Mouse (Mus musculus): ENCODE measurements around the gene Mapkapk2.

Gene Mapkapk2

DNA sequence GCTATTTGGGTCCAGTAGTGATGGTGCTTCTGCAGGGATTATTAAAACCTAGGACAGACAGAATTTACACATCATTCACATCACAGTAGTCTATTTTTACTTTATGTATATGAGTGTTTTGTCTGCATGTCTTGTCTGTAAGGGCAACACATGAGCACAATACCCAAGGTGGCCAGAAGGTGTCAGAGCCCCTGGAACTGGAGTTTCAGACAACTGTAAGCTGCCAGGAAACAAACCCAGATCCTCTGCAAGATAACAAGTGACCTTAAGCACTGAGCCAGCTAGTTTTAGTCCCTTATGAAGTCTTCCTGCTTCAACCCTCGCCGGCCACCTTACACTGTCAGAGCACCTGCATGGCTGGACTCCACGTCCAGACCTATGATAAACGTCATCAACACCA lies 17.9 kb downstream of the Mapkapk2 start:
- DNase-seq: no peak

GRCm38 (mm10) chr1:131078761-131079330 lies 18.8 kb downstream of the Mapkapk2 start:
- no peak for DNase-seq

DNA sequence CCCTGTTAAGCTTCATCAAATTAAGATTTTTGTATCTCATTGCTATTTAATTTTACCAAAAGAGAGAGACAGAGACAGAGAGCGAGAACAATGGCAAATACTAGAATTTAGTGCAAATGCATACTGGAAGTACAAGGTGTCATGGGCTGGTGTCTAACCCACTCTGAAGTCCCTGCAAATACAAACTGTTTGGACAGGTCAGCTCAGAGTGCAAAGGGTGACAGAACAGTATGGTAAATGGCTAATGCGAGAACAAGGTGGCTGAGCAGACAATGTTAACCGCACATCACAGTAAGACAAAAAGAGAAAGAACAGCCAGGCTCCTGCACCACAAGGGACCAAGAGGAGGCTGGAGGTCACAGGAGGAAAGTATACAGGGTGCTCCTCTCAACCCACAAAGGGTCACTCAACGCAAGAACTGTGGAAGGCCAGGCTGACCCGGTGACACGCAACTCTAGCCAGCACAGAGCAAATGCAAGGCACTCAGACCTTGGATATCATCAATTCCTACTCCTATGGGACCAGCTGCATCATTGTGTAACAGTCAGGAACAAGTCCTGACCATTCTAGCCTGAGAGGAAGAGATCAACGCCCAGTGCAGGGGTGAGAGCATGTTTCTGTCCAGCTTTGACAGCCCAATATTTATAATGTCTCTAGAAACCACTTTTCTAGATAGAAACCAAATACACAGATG lies 22.4 kb downstream of the Mapkapk2 start:
- DNase-seq: no peak

- no peak for DNase-seq
Observed at GRCm38 (mm10) chr1:131074524-131074938, 23.1 kb downstream of the Mapkapk2 start.

- DNase-seq: no peak
Observed at GRCm38 (mm10) chr1:131072376-131072990, 25.1 kb downstream of the Mapkapk2 start.

DNA sequence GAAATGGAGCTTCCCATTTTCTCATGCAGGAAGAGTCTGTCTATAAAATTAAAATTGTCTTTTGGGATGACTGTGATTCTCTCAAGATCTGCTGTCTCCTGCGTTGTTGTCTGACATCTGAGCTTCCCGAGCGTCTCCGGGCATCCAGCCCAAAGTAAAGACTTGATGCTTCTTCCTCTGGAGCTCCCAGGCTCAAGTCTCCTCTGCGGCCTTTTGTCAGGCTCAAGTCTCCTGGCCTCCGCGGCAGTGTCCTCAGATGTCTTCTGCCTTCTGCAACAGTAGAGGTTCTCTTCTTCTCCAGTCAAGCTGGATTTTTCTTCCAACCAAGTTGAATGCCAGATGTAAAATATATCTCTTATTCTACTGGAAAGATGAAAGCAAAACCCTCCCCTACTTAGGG lies 28.6 kb downstream of the Mapkapk2 start:
- no peak for DNase-seq

DNA sequence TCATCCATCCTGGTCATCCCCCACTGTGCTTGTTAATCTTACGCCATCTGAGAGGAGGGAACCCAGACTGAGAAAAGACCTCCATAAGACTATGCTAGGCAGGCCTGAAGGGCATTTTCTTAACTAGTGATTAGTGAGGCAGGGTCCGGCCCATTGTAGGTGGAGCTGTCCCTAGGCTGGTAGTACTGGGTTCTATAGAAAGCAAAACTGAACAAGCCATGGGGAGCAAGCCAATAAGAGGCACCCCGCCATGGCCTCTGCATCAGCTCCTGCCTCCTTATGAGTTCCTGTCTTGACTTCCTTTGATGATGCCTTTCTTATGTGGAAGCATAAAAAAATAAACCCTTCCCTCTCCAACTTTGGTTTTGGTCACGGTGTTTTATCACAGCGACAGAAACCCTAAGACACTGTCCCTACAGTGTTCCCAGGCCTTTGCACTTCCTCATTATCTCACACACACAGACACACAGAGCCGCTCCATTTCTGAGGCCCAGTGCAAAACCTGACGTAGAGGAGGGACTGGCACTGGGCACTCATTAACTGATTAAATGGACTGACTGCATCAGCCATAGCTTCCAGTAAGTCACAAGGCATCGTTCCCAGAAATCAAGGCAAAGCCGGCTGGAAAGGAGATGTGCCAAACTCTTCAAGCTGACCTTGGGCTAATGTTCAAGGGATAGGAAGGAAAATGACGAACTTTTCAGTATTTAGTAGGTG lies 29.5 kb downstream of the Mapkapk2 start:
- DNase-seq: no peak

- DNase-seq: no peak
Observed at GRCm38 (mm10) chr1:131064202-131064601, 33.4 kb downstream of the Mapkapk2 start.

DNA sequence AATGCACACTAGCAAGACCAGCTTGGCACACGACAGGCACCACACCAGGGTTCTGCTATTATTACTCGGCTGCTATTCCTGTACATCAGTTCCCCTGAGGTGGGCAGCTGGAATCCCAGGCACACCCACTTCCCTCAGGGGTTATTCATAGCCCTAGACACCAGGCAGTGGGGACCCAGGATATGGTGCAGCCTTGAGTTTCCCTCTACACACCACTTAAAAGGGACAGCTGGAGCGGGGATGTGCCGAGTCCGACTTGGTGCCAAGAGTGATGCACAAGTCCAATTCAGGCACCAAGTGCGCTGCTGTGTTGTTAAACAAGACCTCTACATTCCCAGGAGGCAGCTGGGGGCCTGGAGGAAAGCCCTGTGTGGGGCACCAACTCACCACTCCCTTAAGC lies 34.8 kb downstream of the Mapkapk2 start:
- DNase-seq: no peak

DNA sequence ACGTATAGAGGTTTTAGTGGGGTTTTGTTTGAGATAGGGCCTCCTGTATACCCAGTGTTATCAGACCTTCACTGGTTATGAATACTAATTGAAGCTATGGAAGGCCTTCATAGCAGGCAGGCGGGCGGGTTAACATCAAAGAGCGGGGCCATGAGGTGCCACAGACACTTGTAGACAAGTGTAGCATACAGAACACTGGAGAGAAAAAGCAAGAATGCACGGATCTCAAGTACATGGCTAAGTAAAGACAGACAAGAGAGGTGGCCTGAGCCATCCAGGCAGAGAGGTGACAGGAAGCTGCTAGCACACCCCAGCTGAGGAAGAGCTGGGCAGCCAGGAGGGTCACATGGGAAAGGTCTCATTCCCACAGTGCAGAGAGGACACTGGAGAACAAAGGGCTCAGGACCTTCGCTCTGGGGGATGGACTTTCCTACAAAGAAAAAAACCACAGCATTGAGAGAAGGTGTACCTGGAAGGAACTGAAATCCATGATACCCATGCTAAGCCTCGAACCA lies 35.8 kb downstream of the Mapkapk2 start:
- no peak for DNase-seq

GRCm38 (mm10) chr1:131060290-131061253 lies 37.1 kb downstream of the Mapkapk2 start:
- peak; percentile 43 for DNase-seq

DNA sequence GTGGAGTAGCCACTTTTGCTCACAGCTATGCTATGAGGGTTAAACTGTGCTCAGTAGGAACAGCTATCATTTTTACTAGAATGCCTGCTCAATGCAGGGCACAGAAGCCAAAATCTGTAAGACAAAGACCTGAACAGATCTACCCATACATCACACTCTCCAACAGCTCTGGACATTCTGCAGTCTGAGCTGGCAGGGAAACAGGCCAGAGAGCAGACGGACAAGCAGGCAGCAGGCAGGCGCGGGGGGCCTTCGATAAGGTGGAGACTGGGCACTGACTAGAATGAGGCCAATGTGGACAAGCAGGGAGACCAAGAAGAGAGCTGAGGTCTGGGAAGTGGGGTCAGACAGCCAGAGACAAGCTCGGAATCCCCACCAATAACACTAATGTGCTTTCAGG lies 37.8 kb downstream of the Mapkapk2 start:
- no peak for DNase-seq

DNA sequence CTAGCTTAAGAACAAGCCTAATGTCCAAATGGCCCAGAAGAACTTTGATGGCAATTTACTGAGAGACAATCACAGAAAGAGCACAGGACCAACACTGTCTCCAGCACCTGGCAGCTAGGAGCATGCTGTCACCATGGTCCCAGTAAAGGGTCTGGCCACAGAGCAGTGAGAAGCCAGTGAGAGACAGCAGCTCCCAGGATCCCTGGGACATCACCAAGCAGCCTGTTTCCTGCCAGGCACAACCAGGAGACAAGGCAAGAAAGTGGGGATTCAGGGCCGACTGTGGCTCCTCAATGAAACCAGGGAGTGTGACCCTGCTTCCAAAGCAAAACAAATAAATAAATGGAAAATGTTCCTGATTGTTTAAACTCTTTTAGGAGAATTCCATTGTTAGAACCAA lies 38.2 kb downstream of the Mapkapk2 start:
- DNase-seq: no peak

DNA sequence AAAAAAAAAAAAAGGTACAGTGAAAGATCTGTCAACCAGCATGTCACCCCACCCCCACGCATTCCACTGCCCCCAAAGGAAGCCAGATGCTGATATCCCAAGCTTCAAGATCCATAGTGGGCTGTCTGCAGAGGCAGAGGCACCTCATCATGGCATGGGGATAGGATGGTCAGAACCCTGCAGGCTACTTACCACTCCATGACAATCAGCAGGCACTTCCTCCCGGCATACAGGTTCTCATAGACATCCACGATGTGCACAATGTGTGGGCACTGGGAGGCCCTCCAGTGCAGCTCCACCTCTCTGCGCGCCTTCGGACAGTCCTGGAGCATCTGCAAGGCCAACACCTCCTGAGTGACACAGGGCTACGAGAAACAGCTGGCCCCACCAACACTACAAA lies 39.2 kb downstream of the Mapkapk2 start:
- DNase-seq: no peak

DNA sequence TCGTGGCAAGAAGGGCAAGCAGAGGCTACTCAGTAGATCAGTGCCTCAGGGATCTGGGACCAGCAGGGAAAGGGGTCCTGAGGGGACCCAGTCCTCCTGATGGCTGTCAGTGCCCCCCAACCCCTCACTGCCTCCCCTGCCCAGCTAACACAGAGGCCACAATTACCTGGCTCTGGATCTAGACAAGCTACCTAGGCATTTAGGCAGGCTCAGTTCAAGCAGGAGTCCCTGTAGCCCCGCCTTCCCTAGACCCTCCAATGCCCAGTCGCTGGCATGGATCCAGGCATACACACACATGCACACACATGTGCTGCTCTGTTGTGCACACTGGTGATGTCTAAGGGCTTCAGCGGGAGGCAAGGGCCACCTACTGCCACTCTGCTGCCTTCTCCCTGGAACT lies 43.4 kb downstream of the Mapkapk2 start:
- DNase-seq: no peak

GRCm38 (mm10) chr1:131053656-131054055 lies 44.0 kb downstream of the Mapkapk2 start:
- no peak for DNase-seq

DNA sequence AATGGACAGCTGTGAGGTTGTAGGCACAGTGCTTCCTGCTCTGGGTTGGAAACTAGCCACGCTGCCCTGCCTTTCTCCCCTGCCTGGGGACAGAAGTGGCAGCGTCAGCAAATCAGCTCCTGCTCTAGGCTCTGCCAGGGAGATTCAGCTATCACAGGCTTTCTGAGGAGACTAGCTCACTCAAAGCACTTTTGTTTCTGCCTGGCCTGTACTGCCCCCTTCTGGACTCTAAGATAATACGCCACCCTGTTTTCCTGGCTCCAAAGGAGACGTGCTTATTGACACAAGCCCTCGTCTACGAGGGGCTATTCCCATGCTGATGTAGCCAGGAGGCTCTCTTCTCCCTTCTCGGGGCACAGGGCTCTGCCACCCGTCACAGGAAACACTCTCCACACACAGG lies 44.4 kb downstream of the Mapkapk2 start:
- peak; percentile 48 for DNase-seq

- DNase-seq: no peak
Observed at GRCm38 (mm10) chr1:131051073-131051472, 46.6 kb downstream of the Mapkapk2 start.

DNA sequence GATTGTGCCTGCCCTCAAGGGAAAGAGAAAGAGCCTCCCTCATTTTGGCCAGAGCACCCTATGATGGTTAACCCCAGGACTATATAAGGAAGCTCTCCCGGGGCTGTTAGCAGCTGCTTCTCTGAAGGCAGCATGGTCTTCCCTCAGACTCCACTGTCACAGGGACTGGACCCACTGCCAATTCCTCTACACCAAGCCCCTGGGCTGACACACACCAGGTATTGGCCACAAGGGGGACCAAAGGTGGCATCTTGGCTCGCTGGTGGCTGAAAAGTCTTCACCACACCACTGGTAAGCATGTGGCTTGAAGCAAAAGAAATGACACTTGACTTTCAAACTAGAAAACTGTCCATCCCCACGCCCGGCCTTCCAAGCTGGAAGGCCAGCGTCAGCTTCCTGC lies 47.0 kb downstream of the Mapkapk2 start:
- DNase-seq: no peak

- DNase-seq: no peak
Observed at GRCm38 (mm10) chr1:131050011-131050410, 47.6 kb downstream of the Mapkapk2 start.

- DNase-seq: no peak
Observed at GRCm38 (mm10) chr1:131049361-131049806, 48.2 kb downstream of the Mapkapk2 start.

DNA sequence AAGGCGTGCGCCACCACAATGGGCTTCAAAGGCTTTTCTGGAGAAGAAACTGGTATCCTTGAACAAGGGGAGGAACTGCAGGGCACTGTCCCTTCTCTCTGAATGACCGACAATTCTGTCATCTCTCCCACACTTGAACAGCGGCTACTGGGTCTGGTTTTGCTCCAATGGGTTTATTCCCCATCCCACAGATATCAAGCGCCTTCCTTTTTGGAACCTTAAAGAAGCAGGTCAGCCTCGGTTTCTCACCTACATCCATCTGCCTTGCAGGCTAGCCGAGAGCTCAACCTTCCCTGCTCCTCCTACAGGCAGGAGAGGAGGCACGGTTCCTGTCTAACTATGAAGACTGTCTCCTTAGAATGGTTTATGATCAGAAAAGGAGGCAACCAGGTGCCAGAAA lies 48.7 kb downstream of the Mapkapk2 start:
- no peak for DNase-seq

All from cerebellum, adult 8-10 months (tissue).